Mouse (Mus musculus) cerebellum, adult 18-20 months (tissue): ENCODE measurements around the gene Gm9821.

Experiments
- DNase-seq, 2 experiments: peaks; one replicate each; pipeline ENCODE4 v3.0.0; 2021

Gm9821 gene

DNA sequence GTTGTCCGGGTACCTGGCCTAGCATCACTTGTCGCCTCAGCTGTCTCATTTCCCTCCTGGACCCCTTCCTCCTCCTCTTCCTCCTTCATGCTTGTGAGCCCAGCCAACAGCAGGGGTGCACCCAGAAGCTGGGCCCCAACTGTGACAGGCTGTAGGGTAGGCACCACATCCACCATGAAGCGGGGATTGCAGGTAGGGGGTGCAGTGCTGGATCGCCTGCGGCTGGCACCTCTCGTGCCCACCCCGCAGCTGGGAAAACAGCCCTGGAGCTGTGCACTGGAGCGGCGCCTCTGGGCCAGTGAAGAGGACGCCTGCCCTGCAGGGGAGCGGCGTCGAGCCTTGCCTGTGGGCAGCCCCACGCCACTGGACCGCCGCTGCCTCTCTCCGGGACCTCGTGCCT lies at the start of gene Gm9821:
Gene Gm9821 (plus strand): TSS at position 221 of the 400 bp plus-strand sequence.
- DNase-seq = peak in 1 of 2 experiments; percentile 43

DNA sequence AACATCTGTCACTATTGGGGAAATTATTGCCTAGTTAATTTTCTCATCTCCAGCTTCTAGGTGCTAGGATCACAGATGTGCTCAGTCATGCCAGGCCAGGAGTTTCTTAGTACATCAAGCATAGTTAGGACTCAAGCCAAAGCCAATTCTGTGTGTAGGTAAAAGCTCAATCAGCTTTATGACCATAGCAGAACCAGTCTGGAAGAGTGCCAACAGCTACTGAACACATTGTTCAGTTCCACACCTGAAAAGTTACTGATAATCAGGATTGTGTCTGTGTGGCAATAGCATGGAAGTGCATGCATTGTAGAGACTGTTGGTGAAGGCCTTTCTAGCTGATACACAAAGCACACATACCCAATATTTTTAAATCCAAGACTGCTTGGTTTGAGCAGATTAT lies 47.5 kb upstream of the Gm9821 start:
- no peak for DNase-seq

DNA sequence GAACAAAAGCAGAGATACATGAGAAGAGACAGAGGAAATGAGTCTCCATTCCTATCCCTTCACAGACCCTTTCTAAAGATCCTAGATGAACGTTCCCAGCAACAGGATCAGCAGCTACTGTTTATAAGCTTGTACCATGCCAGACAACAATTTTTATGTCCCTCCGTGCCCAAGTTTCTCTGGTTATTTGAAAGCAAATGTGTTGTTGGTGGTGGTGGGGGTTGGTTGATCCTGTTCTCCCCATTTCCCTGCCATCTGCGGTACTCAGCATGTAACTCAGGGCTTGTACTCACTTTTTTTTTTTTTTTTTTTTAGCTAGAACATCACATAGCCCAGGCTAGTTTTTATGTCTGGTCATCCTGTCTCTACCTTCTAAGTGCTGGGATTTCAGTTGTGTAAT lies 46.4 kb upstream of the Gm9821 start:
- peak in 1 of 2 experiments; percentile 24 for DNase-seq

DNA sequence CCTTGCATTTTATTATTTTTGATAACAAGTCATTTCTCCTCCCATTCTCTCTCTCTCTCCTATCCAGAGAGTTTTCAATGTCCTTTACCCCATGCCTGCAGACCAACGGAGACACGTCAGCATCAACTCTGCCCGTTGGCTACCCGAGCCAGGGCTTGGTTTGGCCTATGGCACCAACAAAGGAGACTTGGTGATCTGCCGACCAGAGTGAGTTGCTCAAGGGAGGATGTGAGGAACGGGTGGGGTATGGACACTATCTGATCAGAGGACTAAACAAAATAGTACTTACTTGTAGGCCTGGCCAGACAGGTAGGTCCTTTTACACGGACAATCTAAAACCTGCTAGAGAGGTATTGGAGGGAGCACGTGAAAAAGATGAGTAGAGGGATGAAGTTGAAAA lies 45.1 kb upstream of the Gm9821 start:
- DNase-seq = no peak

DNA sequence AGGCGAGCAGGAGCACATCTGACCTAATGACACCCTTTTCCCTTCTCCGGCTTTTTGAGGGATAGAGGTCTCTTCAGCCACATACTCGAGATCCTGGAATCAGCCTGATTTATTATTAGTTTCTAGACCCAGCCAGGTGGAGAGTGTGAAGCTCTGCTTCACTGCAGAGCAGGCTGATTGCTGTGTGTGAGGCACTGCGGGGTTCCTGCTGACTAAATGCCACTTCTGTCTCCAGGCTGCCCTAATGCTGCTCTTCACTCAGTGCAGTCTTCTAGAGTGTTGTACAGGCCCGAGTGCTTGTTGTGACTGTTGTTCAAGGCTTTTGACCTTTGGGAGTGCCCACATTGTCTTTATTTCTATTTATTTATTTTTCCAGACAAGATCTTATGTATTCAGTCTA lies 43.2 kb upstream of the Gm9821 start:
- peak; percentile 63 to 72 for DNase-seq

DNA sequence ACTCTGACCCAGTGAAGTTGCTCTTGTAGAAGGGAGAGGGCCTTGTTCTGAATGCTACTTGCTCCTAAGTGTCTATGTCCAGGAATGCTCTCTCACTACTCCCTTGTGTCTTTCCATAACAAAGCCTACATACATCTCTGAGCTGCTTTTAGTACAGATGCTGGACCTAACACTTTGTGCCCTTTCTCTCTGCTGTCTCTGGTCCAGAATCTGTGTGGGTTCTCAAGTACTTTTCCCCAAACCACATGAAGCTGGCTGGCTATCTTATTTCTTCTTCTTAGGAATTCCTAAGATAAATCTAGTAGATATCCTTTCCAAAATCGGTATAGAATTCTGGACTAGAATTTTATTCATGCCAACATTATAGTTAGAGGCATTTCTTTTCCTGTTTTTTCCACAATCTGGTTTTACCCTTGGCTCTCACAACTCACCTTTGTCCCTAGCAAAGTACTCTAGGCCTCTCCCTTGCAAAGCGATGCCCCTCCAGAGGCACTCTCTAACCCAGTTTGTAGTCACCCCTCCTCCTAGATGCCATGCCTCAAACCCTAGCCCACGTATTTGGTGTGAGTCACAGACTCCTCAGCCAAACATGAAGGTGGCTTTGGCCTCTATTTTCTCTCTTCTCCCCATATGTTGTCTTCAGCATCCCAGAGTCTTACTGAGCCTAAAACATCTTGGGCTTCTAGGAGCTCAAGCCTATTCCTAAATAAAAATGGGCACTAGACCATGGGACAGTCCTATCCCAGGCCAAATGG lies 42.2 kb upstream of the Gm9821 start:
- no peak for DNase-seq

DNA sequence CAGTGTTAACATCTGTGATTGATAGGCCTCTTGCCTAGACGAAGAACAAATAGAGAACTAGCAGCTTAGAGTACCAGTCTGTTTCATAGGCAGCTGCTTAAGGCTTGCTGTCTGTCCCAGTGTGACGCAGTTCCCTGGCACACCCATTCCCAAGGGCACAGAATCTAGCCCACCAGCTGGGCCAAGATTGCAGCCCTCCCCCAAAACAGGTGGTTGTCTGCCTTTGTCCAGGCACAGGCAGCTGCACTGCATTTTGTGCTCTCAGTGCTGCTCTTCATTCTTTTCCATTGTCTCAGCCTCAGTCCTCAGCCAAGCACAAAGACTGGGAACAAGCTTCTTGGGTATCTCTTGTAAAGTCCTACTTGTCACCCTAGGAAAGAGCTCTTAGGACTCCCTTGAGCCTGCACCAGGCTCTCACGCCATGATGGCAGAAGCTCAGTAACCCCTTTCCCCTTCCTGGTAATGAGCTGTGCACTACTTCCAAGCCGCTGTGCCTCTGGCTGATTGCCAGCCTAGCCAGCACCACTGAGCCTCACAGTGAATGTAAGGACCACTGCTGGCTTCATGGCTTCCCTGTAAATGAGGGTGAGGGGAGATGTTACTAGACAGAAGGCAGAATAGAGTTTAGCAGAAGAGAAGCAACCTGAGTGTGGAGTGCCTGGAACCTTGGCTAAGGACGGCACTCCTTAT lies 40.7 kb upstream of the Gm9821 start:
- peak in 1 of 2 experiments; percentile 44 for DNase-seq

DNA sequence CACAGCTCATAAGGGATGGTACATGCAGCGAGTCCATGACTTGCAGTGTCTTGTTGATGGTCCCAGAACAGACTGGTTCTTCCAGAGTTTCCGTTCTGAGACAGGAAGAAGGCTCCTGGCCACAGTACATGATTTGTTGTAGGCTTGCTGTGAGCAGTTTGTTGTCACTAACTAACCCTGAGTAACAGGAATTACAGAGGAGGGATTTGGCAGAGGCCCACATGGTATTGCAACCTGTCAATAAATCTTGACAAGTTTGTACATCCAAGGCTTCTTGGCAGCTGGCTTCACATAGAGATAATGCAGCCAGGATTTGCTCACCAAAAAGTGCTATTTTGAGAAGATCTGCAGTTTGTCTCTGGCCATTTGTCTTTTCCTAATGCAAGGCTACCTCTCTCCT lies 39.4 kb upstream of the Gm9821 start:
- DNase-seq = no peak

DNA sequence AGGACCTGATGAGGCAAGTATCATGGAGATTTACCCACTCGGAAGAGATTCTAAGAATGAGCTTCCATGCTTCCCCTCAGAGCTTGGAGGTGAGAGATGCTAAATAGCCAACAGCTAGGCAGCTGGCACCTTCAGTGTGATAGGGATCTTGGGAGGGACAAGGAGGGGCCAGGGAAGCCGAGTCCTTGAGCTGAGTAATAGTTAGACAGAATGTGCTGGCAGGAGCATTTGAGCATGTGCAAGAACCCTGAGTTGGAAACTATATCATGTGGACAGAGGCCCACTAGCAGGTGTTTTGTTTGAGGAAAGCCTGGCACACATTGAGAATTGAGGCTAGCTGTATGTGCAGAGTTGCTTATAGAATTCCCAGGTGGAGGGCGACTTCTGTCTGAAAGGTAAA lies 32.9 kb upstream of the Gm9821 start:
- no peak for DNase-seq

DNA sequence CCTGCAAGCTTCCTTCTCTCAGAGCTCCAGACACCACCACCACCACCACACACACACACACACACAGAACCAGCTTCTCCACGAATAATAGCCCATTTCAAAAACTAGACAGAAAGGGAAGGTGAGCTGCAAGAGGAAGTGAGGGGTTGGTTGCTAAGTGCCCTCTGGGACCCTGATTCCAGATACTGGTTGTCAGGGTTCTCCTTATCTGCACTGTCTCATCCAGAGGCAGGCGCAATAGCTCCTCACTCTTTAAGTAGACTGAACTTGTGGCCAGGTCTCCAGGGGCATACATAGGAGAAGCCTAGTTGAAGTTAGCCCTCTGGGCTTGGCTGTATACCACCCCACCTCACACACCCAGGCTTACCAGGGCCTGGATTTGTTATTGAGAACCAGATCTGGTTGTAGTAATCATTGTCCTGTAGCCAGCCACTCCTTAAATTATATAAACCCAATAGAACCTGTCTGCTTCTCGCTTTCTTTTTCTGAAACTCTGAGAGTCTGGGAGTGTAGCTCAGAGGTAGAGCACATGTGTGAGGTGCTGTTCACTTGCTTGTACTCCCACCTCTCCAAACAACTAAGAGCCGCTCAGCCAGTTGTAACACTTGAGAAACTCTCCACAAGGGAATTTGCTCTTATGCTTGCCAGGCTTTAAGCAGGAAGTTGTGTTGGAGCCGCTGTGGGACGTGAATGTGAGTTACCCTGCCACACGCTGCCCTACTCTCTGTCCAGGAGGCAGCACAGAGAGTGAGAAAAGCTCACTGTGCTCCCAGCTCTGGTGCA lies 32.0 kb upstream of the Gm9821 start:
- DNase-seq = no peak

DNA sequence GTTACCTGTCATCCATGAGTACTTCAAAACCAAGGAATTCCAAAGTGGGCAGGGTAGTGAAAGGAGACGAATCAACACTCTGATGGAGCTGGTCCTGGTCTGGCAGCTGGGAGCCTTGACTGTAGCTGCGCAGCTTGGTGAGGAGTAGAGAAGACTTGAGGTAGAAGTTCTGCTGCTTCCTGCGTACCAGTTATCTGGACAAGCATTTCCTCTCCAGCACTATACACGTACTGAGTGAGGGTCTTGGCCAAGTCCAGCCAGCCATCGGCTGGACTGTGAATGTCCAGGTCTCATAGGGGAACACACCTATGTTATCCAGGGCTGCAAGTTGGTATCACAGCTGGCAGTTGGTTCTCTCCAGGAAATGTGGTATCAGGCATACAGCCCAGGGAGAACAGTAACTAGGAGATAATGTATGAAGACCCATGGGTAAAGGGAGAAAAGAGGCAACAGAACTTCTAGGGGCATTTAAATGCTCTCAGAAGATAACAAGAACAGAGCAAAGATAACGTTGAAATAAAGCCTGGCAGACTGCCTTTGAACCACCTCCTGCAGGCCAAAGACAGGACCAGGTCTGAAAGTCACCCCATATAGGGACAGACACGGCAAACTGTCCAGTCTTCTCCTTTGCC lies 29.0 kb upstream of the Gm9821 start:
- DNase-seq = no peak

DNA sequence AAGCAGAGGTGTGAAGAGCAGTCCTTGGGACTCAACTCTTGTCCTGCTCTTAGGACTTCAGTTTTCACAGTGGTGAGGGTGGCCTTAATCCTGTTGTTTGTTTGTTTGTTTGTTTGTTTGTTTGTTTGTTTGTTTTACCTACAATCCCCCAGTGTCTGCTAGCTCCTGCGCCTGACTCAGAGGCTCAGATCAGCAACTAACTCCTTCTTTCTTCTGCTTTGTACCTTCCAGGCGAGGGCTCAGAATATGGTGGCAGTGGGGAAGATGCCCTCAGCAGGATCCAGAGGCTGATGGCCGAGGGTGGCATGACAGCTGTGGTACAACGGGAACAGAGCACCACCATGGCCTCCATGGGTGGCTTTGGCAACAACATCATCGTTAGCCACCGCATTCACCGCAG lies 28.4 kb upstream of the Gm9821 start:
- no peak for DNase-seq

DNA sequence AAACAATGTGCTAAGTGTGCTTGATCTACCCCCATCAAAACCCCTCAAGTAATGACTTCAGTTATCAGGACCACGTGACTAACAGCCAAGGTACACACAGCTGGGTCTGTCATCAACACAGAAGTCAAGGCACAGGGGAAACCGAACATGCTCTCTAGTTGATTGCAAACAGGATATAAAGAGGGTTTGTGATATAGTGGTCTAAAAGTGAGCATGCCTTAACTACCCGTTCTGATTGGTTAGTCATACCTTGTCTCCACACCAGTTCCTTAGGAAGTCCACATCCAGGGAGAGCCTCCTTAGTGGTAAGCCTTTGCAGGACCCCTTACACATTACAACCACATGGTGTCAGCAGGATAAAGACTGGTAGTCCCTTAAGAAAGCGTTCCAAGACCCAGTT lies 25.4 kb upstream of the Gm9821 start:
- DNase-seq = no peak

DNA sequence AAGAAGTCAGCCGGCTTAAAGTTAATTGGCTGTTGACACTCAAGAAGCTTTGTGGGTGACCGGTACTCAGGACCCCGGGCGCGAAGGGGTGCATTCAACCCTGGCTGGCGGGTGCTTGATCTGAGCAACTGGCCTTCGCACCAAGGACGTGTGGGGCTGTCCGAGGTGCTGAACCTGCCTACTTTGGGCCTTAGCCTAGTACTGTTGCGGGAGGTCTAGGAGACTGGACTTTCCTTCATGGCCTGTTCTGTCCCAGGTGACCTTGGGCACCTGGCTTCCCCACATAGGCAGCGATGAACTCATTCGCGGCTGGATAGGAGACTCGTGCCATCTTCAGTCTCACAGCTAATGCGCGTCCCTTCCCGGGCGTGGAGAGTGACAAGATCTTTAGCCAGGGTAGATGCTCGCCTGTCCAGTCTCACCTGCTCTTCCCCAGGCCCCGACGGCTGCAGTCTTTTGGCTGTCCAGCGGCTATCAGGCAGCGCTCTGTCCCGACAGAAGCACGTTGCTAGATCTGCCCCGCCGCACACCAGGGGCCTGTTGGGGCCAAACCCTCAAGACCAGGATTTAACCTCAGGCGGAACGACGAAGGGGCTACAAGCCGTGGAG lies 24.2 kb upstream of the Gm9821 start:
- no peak for DNase-seq

DNA sequence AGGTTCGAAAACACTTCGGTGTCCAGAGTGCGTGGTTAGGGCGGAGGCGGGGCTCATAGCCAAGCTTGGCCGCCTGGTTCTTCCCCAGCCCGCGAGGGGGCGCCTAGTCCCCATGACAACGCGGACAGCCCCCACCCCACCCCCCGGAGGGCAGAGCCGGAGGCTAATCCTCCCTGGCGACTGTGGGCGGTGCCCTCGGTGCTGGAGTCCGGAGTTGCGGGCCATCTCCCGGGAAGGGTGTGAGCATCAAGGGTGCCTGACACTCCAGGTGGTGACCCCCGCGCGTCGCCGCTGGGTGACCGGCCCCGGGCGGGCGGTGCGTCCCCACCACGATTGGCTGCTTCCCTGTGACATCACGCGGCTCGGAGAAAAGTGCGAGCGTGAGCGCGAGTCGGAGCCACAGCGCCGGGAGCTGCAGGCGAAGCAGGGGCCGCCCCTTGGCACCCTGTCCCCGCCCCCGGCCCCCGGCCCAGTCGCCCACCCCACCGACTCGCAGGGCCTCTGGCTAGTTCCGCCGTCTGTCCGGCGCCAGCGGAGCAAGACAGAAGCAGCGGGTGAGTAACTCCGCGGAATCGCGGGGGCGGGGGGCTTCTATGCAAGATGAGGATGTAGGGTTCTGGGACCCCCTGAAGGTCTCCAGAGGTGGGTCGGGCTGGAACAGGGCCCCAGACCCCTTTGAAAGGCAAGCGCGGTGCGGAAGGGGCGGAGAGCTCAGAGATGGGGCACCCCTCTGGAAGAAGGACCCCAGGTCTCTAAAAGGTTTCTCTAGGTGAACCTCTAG lies 23.5 kb upstream of the Gm9821 start:
- DNase-seq = peak; percentile 48 to 64

DNA sequence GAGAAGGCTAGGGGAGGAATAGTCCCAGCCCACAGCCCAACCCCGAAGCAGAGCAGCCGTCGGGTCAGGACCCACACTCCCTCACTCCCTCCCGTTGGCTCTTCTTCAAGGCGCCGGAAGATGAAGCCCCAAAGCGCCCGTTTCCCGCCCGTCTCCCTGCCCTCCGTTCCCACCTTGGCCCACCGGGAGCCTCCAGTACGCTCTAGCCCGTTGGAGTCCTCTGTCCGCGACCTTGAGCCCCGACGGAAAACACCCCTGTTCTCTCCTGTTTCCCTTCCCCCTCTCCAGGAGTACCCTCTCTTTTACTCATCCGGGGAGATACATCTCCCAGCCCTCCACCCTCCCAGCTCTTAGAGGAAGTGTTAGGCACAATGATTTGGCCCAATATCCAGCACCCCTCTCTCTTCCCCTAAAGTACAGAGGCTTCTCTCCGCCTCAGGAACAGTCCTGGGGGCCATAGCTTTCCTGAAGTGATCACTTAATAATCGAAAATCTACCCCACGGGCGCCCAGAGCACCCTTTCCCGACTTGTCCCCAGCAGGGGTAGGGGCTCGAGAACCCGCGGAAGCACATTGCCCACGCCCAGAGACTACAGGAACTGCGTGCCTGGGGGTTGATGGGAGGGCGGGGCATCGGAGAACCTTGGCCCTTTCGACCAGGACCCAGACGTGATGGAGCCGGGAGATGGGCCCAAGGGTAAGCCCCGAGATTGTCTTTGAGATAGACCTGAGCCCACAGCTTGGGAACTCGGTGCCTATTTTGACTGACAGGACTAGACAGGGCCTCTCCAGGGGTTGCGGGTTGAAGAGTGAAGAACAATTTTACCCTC lies 22.7 kb upstream of the Gm9821 start:
- peak in 1 of 2 experiments; percentile 14 for DNase-seq

DNA sequence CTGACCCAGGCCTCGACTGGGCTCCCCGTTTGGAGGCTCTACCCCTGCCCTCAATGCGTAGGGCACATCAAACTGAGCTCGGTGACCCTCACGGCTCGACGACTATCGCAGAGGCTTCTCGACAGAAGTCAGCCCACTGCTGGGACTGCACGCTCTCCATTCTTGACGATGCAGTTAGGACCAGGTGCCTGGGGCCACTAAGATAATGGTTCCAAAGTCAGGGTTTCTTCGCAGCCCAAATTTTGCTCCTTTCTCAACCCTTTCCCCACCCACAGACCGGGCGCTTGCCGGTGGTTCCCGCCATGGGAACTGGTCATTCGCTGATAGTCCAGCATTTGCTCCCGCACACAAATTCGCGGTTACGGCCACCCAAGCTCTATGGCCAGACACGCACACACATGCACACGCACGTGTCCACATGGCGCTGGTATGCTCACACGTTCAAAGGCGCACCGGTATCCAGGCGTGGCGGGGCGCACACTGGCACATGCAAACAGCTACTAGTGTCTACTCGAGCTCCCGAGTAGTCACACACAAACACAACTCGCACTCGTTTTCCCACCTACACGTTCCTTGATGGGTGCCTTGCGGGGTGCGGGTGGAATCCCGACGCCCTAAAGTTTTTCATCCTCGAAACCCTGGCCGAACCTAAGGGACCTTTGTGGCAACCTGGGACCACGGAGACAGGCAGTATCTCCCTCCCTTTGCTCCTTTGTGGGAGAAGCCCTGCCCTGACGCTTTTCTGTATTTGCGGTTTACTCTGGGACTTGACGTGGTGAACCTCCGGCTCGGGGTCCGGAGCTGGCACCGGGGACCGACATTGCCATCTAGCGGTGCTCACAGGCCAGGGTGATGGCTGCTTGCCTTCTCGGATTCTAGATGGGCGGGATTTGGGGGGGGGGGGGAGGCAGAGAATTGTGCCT lies 21.8 kb upstream of the Gm9821 start:
- DNase-seq = peak; percentile 75 to 80

DNA sequence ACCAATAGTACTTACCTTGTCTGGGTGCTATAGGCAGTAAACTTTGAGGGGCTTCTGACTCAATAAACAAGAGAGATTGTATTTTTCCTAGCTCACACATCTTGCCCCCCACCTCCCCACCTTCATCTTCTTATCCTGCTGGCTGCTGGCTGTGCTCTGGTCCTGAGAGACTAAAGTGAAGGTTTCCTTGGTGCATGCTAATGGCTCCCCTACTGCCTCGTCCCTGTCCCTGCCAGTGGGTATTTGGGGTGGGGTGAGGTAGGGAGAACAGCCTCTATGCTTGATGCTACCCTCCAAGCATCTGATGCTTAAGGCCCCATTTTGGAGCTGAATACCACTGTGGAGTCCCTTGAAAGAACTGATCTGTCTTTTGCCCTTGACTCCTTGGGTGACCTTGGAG lies 20.8 kb upstream of the Gm9821 start:
- DNase-seq = no peak

DNA sequence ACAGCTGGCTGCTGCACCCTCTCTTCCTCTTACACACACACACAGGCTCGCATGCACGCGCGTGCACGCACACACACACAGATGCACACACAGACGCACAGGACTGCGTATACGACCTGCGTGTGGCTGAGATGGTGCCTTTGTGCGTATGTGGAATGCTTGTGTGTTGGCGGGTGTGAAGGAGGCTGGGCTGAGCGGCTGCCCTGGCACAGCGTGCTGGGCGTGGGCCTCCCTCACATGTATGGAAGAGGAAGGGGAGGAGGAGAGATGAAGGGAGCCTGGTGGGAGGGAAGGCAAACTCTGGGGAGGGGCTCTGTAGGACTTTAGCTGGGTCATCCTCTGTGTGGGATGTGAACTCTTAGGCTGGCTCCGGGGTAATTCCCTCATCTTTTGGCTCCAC lies 20.1 kb upstream of the Gm9821 start:
- DNase-seq = no peak

DNA sequence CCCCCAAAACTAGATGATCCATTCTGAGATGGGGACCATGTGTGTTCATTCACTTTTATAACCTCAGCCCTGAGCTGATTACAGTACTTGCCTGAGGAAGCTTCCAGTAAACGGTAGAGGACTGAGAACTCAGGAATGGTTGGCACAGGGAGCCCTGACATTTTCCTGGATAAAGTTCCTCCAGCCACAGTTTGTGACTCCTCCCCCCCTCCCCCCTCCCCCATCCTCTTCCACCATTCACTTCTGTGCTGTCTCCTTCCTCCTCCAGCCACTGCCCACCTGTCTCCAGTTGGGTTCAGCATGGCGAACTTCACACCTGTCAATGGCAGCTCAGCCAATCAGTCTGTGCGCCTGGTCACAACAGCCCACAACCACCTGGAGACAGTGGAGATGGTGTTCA lies 18.6 kb upstream of the Gm9821 start, which contains the start of gene Chrm4:
Gene Chrm4 (plus strand): TSS at position 301 of the 400 bp plus-strand sequence.
- no peak for DNase-seq
